Mouse (Mus musculus) neural tube, embryonic 14.5 days (tissue): Measurements from ENCODE around the gene Tll1. TPM values are rescaled to one million over a fixed set of nuclear protein-coding genes. Genes with fewer than 3 reads are reported as not detected.
"Not testable (repeated sequence)": the region's sequence is repeated elsewhere in the genome, so short reads cannot be mapped to it uniquely, and the experiment has no call there.

Experiments
- ATAC-seq: fragments of 200-750 bp; cut with Nextera tagmentation; 2 replicates; pipeline ENCODE4 v1.8.0; 2017; ENCODE audit warnings: low read depth, mild to moderate bottlenecking, moderate TSS enrichment, moderate library complexity
- H3K27ac ChIP-seq: fragments of 300-500 bp; sonication (generic); 2 replicates; pipeline ENCODE4 v1.5.1; 2014; ENCODE audit warnings: low read depth, mild to moderate bottlenecking, control low read depth, low read length, moderate library complexity, mixed read lengths
- H3K27me3 ChIP-seq: fragments of 300-500 bp; sonication (generic); 2 replicates; pipeline ENCODE4 v1.6.1; 2014; ENCODE audit warnings: low read length; ENCODE audit not compliant: control insufficient read depth, insufficient read depth
- H3K36me3 ChIP-seq: fragments of 300-500 bp; sonication (generic); 2 replicates; pipeline ENCODE4 v1.6.1; 2014; ENCODE audit warnings: low read length, mixed read lengths; ENCODE audit not compliant: control insufficient read depth, insufficient read depth
- H3K4me1 ChIP-seq: fragments of 300-500 bp; sonication (generic); 2 replicates; pipeline ENCODE4 v1.6.1; 2014; ENCODE audit warnings: low read length; ENCODE audit not compliant: control insufficient read depth, insufficient read depth
- H3K4me2 ChIP-seq: fragments of 300-500 bp; sonication (generic); 2 replicates; pipeline ENCODE4 v1.6.1; 2014; ENCODE audit warnings: mild to moderate bottlenecking, low read depth, low read length, control low read depth
- H3K4me3 ChIP-seq: fragments of 300-500 bp; sonication (generic); 2 replicates; pipeline ENCODE4 v1.5.1; 2014; ENCODE audit warnings: low read depth, low read length, control low read depth, mixed read lengths
- H3K9ac ChIP-seq: fragments of 300-500 bp; sonication (generic); replicated peaks from 2 replicates; pipeline ENCODE4 v1.6.1; 2014; ENCODE audit warnings: low read depth, mild to moderate bottlenecking, control low read depth, low read length, mixed read lengths
- H3K9me3 ChIP-seq: fragments of 300-500 bp; sonication (generic); 2 replicates; pipeline ENCODE4 v1.6.1; 2016; ENCODE audit warnings: low read length; ENCODE audit not compliant: control insufficient read depth
- WGBS: fragments of 180-500 bp; shearing (Covaris S2); extraction: QIAGEN DNeasy Blood & Tissue Kit; methylation state at CpG from one replicate; pipeline ENCODE4 v1.1.7; 2014; 5-methylcytosine and 5-hydroxymethylcytosine counted together
- polyA plus RNA-seq: library from polyadenylated mRNA; unstranded; fragments of >200 nt; fragmentation: Nextera tagmentation; extraction: Ambion mirVana; gene quantifications from 2 replicates; pipeline ENCODE4 v1.2.1, GENCODE M21; 2014

The Tll1 gene
- polyA plus RNA-seq, 1 experiment from 2014 or later = 2.6 TPM

- no peaks in the 10 kb centered on the region for H3K36me3 ChIP-seq
- ATAC-seq = no peak
- no peak overlapping the region for H3K27ac ChIP-seq
- H3K4me3 ChIP-seq = no peak overlapping the region
- H3K4me1 ChIP-seq = no peaks in the 10 kb centered on the region
- H3K27me3 ChIP-seq = no peaks in the 10 kb centered on the region
- no peaks in the 10 kb centered on the region for H3K9me3 ChIP-seq
- no peak overlapping the region for H3K9ac ChIP-seq
- WGBS = 96% methylated on average over 4 of the region's 4 CpGs
- no peak overlapping the region for H3K4me2 ChIP-seq
Measured at GRCm38 (mm10) chr8:64030672-64031385, 175.2 kb downstream of the Tll1 start.

- Histone ChIP-seq H3K4me1 (no peaks in the 10 kb centered on the region), H3K36me3 (no peaks in the 10 kb centered on the region), H3K4me2 (no peak overlapping the region), H3K9me3 (no peaks in the 10 kb centered on the region), H3K4me3 (no peak overlapping the region), H3K27ac (no peak overlapping the region), H3K9ac (no peak overlapping the region), H3K27me3 (no peaks in the 10 kb centered on the region)
- no peak for ATAC-seq
Measured at GRCm38 (mm10) chr8:64030081-64030480, 176.0 kb downstream of the Tll1 start.

GRCm38 (mm10) chr8:64029525-64029924 lies 176.5 kb downstream of the Tll1 start:
- ATAC-seq = no peak
- 82% methylated on average over 3 of the region's 3 CpGs for WGBS

GRCm38 (mm10) chr8:64024359-64024758 lies 181.7 kb downstream of the Tll1 start:
- H3K27me3 ChIP-seq = no peaks in the 10 kb centered on the region
- H3K9ac ChIP-seq = no peak overlapping the region
- no peaks in the 10 kb centered on the region for H3K36me3 ChIP-seq
- no peak overlapping the region for H3K27ac ChIP-seq
- no peak for ATAC-seq
- no peak overlapping the region for H3K4me2 ChIP-seq
- no peak overlapping the region for H3K4me3 ChIP-seq
- no peaks in the 10 kb centered on the region for H3K9me3 ChIP-seq
- H3K4me1 ChIP-seq = no peaks in the 10 kb centered on the region
- WGBS = 70% methylated on average over 5 of the region's 5 CpGs

More at GRCm38 (mm10) chr8:64029525-64029924, 176.5 kb downstream of the Tll1 start:
- Histone ChIP-seq H3K27me3 (no peaks in the 10 kb centered on the region), H3K9ac (no peak overlapping the region), H3K4me2 (no peak overlapping the region), H3K36me3 (no peaks in the 10 kb centered on the region), H3K27ac (no peak overlapping the region), H3K4me3 (no peak overlapping the region), H3K9me3 (no peaks in the 10 kb centered on the region), H3K4me1 (no peaks in the 10 kb centered on the region)

GRCm38 (mm10) chr8:64023579-64023978 lies 182.5 kb downstream of the Tll1 start:
- no peak overlapping the region for H3K4me3 ChIP-seq
- no peaks in the 10 kb centered on the region for H3K36me3 ChIP-seq
- no peaks in the 10 kb centered on the region for H3K27me3 ChIP-seq
- H3K9ac ChIP-seq = no peak overlapping the region
- H3K27ac ChIP-seq = no peak overlapping the region
- WGBS = 36% methylated on average over 5 of the region's 5 CpGs
- peak; percentile 76 for ATAC-seq
- no peaks in the 10 kb centered on the region for H3K9me3 ChIP-seq
- H3K4me1 ChIP-seq = no peaks in the 10 kb centered on the region
- H3K4me2 ChIP-seq = no peak overlapping the region

GRCm38 (mm10) chr8:64023027-64023426 lies 183.0 kb downstream of the Tll1 start:
- peak; percentile 21; the same call in 1 of the 2 replicates for ATAC-seq
- 91% methylated on average over 2 of the region's 2 CpGs for WGBS
- Histone ChIP-seq H3K27ac (no peak overlapping the region), H3K36me3 (no peaks in the 10 kb centered on the region), H3K9me3 (no peaks in the 10 kb centered on the region), H3K4me1 (no peaks in the 10 kb centered on the region), H3K9ac (no peak overlapping the region), H3K4me2 (no peak overlapping the region), H3K27me3 (no peaks in the 10 kb centered on the region), H3K4me3 (no peak overlapping the region)

GRCm38 (mm10) chr8:63970612-63971391 lies 235.3 kb downstream of the Tll1 start:
- WGBS = 8% methylated on average over 8 of the region's 9 CpGs
- not testable (repeated sequence) for H3K36me3 ChIP-seq, H3K4me3 ChIP-seq, ATAC-seq, H3K4me2 ChIP-seq, H3K9ac ChIP-seq, H3K27ac ChIP-seq, H3K9me3 ChIP-seq, H3K4me1 ChIP-seq, H3K27me3 ChIP-seq
